Mouse (Mus musculus): ENCODE measurements around the gene Plekha7. TPM values are rescaled to one million over a fixed set of nuclear protein-coding genes. Genes with fewer than 3 reads are reported as not detected.

Gene Plekha7
- polyA plus RNA-seq, 1 experiment from 2014 or later, result 21.2 TPM

GRCm38 (mm10) chr7:116262101-116262500 is 46.1 kb downstream of the Plekha7 start:
- ATAC-seq (ENCODE audit: low FRiP score, low read depth), result no peak
- Histone ChIP-seq H3K27ac (replicated peaks) (0 out of 2 replicates have a peak overlapping the region, but pooled peaks have one; percentile 39), H3K9me3 (no peaks in the 10 kb centered on the region), H3K4me1 (peaks cover 45% of the 10 kb centered on the region), H3K9ac (replicated peaks) (no peak overlapping the region), H3K36me3 (no peaks in the 10 kb centered on the region), H3K27me3 (no peaks in the 10 kb centered on the region), H3K4me2 (replicated peaks) (no peak overlapping the region), H3K4me3 (no peak overlapping the region)
- WGBS, result 28% methylated on average over 4 of the region's 4 CpGs

GRCm38 (mm10) chr7:116260826-116261615 is 47.2 kb downstream of the Plekha7 start:
- WGBS, result 70% methylated on average over 4 of the region's 4 CpGs
- no peak for ATAC-seq (ENCODE audit: low FRiP score, low read depth)
- H3K4me2 ChIP-seq (replicated peaks), result no peak overlapping the region
- no peak overlapping the region for H3K4me3 ChIP-seq
- H3K9me3 ChIP-seq, result no peaks in the 10 kb centered on the region
- H3K4me1 ChIP-seq, result peaks cover 45% of the 10 kb centered on the region
- H3K27me3 ChIP-seq, result no peaks in the 10 kb centered on the region
- no peak overlapping the region for H3K27ac ChIP-seq (replicated peaks)
- no peak overlapping the region for H3K9ac ChIP-seq (replicated peaks)
- no peaks in the 10 kb centered on the region for H3K36me3 ChIP-seq

- Histone ChIP-seq H3K4me1 (peaks cover 28% of the 10 kb centered on the region), H3K4me3 (no peak overlapping the region), H3K9me3 (no peaks in the 10 kb centered on the region), H3K36me3 (no peaks in the 10 kb centered on the region), H3K27ac (replicated peaks) (no peak overlapping the region), H3K4me2 (replicated peaks) (no peak overlapping the region), H3K27me3 (no peaks in the 10 kb centered on the region), H3K9ac (replicated peaks) (no peak overlapping the region)
- 85% methylated on average over 17 of the region's 17 CpGs for WGBS
- no peak for ATAC-seq (ENCODE audit: low FRiP score, low read depth)
Observed at GRCm38 (mm10) chr7:116258464-116259185, 49.6 kb downstream of the Plekha7 start.

GRCm38 (mm10) chr7:116257953-116258352 is 50.2 kb downstream of the Plekha7 start:
- H3K4me3 ChIP-seq, result no peak overlapping the region
- 97% methylated on average over 10 of the region's 10 CpGs for WGBS
- ATAC-seq (ENCODE audit: low FRiP score, low read depth), result no peak
- H3K9ac ChIP-seq (replicated peaks), result no peak overlapping the region
- peaks cover 22% of the 10 kb centered on the region for H3K4me1 ChIP-seq
- H3K4me2 ChIP-seq (replicated peaks), result no peak overlapping the region
- H3K9me3 ChIP-seq, result no peaks in the 10 kb centered on the region
- no peaks in the 10 kb centered on the region for H3K36me3 ChIP-seq
- no peak overlapping the region for H3K27ac ChIP-seq (replicated peaks)
- no peaks in the 10 kb centered on the region for H3K27me3 ChIP-seq

- no peak overlapping the region for H3K27ac ChIP-seq (replicated peaks)
- no peaks in the 10 kb centered on the region for H3K36me3 ChIP-seq
- no peak overlapping the region for H3K4me2 ChIP-seq (replicated peaks)
- H3K27me3 ChIP-seq, result no peaks in the 10 kb centered on the region
- no peaks in the 10 kb centered on the region for H3K9me3 ChIP-seq
- H3K4me3 ChIP-seq, result no peak overlapping the region
- WGBS, result 87% methylated on average over 5 of the region's 5 CpGs
- H3K9ac ChIP-seq (replicated peaks), result no peak overlapping the region
- no peak for ATAC-seq (ENCODE audit: low FRiP score, low read depth)
- H3K4me1 ChIP-seq, result peaks cover under 1% of the 10 kb centered on the region; the same call in 1 of the 2 replicates
Observed at GRCm38 (mm10) chr7:116255664-116256063, 52.5 kb downstream of the Plekha7 start.

GRCm38 (mm10) chr7:116254660-116255059 is 53.5 kb downstream of the Plekha7 start:
- H3K36me3 ChIP-seq, result no peaks in the 10 kb centered on the region
- H3K4me2 ChIP-seq (replicated peaks), result no peak overlapping the region
- no peaks in the 10 kb centered on the region; the same call in 1 of the 2 replicates for H3K4me1 ChIP-seq
- no peak overlapping the region for H3K4me3 ChIP-seq
- H3K9ac ChIP-seq (replicated peaks), result no peak overlapping the region
- no peak overlapping the region for H3K27ac ChIP-seq (replicated peaks)
- no peaks in the 10 kb centered on the region for H3K27me3 ChIP-seq
- 94% methylated on average over 5 of the region's 5 CpGs for WGBS
- H3K9me3 ChIP-seq, result no peaks in the 10 kb centered on the region
- ATAC-seq (ENCODE audit: low FRiP score, low read depth), result no peak

GRCm38 (mm10) chr7:116252470-116252869 is 55.7 kb downstream of the Plekha7 start:
- Histone ChIP-seq H3K36me3 (no peaks in the 10 kb centered on the region), H3K9me3 (no peaks in the 10 kb centered on the region), H3K4me2 (replicated peaks) (no peak overlapping the region), H3K4me1 (peaks cover 3% of the 10 kb centered on the region; the same call in 1 of the 2 replicates), H3K27ac (replicated peaks) (no peak overlapping the region), H3K27me3 (no peaks in the 10 kb centered on the region), H3K4me3 (no peak overlapping the region), H3K9ac (replicated peaks) (no peak overlapping the region)
- WGBS, result 93% methylated on average over 4 of the region's 4 CpGs
- ATAC-seq (ENCODE audit: low FRiP score, low read depth), result no peak

GRCm38 (mm10) chr7:116251516-116251915 is 56.7 kb downstream of the Plekha7 start:
- Histone ChIP-seq H3K9me3 (no peaks in the 10 kb centered on the region), H3K4me2 (replicated peaks) (no peak overlapping the region), H3K4me3 (no peak overlapping the region), H3K4me1 (peaks cover 12% of the 10 kb centered on the region), H3K36me3 (no peaks in the 10 kb centered on the region), H3K27ac (replicated peaks) (no peak overlapping the region), H3K9ac (replicated peaks) (no peak overlapping the region), H3K27me3 (no peaks in the 10 kb centered on the region)
- no peak for ATAC-seq (ENCODE audit: low FRiP score, low read depth)
- WGBS, result 82% methylated on average over 3 of the region's 3 CpGs

- H3K4me3 ChIP-seq, result no peak overlapping the region
- H3K4me2 ChIP-seq (replicated peaks), result no peak overlapping the region
- no peak overlapping the region for H3K27ac ChIP-seq (replicated peaks)
- no peaks in the 10 kb centered on the region for H3K9me3 ChIP-seq
- no peak overlapping the region for H3K9ac ChIP-seq (replicated peaks)
- H3K36me3 ChIP-seq, result no peaks in the 10 kb centered on the region
- no peaks in the 10 kb centered on the region for H3K27me3 ChIP-seq
- ATAC-seq (ENCODE audit: low FRiP score, low read depth), result no peak
- peaks cover 15% of the 10 kb centered on the region for H3K4me1 ChIP-seq
- 94% methylated on average over 11 of the region's 11 CpGs for WGBS
Observed at GRCm38 (mm10) chr7:116248536-116248935, 59.6 kb downstream of the Plekha7 start.

GRCm38 (mm10) chr7:116247377-116247729 is 60.8 kb downstream of the Plekha7 start:
- peaks cover 15% of the 10 kb centered on the region for H3K4me1 ChIP-seq
- H3K9me3 ChIP-seq, result no peaks in the 10 kb centered on the region
- no peak overlapping the region for H3K4me3 ChIP-seq
- H3K4me2 ChIP-seq (replicated peaks), result peak overlapping the region; percentile 36
- H3K9ac ChIP-seq (replicated peaks), result no peak overlapping the region
- 0 out of 2 replicates have a peak, but pooled peaks have one; percentile 20 for ATAC-seq (ENCODE audit: low FRiP score, low read depth)
- H3K36me3 ChIP-seq, result no peaks in the 10 kb centered on the region
- no peaks in the 10 kb centered on the region for H3K27me3 ChIP-seq
- 18% methylated on average over 6 of the region's 7 CpGs for WGBS
- no peak overlapping the region for H3K27ac ChIP-seq (replicated peaks)

- 41% methylated on average over 13 of the region's 15 CpGs for WGBS
- no peaks in the 10 kb centered on the region for H3K27me3 ChIP-seq
- H3K9ac ChIP-seq (replicated peaks), result no peak overlapping the region
- no peaks in the 10 kb centered on the region for H3K36me3 ChIP-seq
- peak; percentile 52 for ATAC-seq (ENCODE audit: low FRiP score, low read depth)
- peak overlapping the region; percentile 36 for H3K4me2 ChIP-seq (replicated peaks)
- no peak overlapping the region for H3K4me3 ChIP-seq
- H3K27ac ChIP-seq (replicated peaks), result no peak overlapping the region; the same call in 1 of the 2 replicates
- H3K9me3 ChIP-seq, result no peaks in the 10 kb centered on the region
- H3K4me1 ChIP-seq, result peaks cover 20% of the 10 kb centered on the region
Observed at GRCm38 (mm10) chr7:116246696-116247376, 61.3 kb downstream of the Plekha7 start.

Measured in midbrain, embryonic 12.5 days (tissue).